Mouse (Mus musculus) heart, embryonic 15.5 days (tissue): ENCODE results near the gene Zfp784. TPM values are rescaled to one million over a fixed set of nuclear protein-coding genes. Genes with fewer than 3 reads are reported as not detected.

ENCODE experiments used
- polyA plus RNA-seq: library from polyadenylated mRNA; unstranded; fragments of >200 nt; fragmentation: Nextera tagmentation; extraction: Ambion mirVana; gene quantifications from 2 replicates; pipeline ENCODE4 v1.2.1, GENCODE M21; 2015

Gene Zfp784
- polyA plus RNA-seq, 1 experiment from 2014 or later = 5.4 TPM

Other genes with a start within 250 kb of the Zfp784 start
- gene Tmem238, start 248.8 kb downstream of the Zfp784 start, polyA plus RNA-seq = 4.2 and 5.0 TPM in 2 replicates
- 197 and 209 TPM in 2 replicates for gene Rpl28, start 245.6 kb downstream of the Zfp784 start, polyA plus RNA-seq
- 283 and 347 TPM in 2 replicates for gene Ube2s, start 225.9 kb downstream of the Zfp784 start, polyA plus RNA-seq
- gene Shisa7, start 193.8 kb downstream of the Zfp784 start, polyA plus RNA-seq = 0.05 and 0.14 TPM in 2 replicates
- gene Isoc2b, start 168.2 kb downstream of the Zfp784 start, polyA plus RNA-seq = 3.0 and 4.8 TPM in 2 replicates
- 1.3 and 1.6 TPM in 2 replicates for gene Isoc2a, start 161.3 kb downstream of the Zfp784 start, polyA plus RNA-seq
- gene Gm36210, start 131.9 kb downstream of the Zfp784 start, polyA plus RNA-seq = not detected in 2 replicates
- 2.1 and 3.0 TPM in 2 replicates for gene Zfp628, start 123.2 kb downstream of the Zfp784 start, polyA plus RNA-seq
- gene Nat14, start 116.4 kb downstream of the Zfp784 start, polyA plus RNA-seq = 4.2 and 5.3 TPM in 2 replicates
- gene Ssc5d, start 112.7 kb downstream of the Zfp784 start, polyA plus RNA-seq = 2.6 and 3.3 TPM in 2 replicates
- 4.8 and 5.3 TPM in 2 replicates for gene Sbk2, start 74.0 kb downstream of the Zfp784 start, polyA plus RNA-seq
- gene Sbk3, start 67.3 kb downstream of the Zfp784 start, polyA plus RNA-seq = 0.33 and 0.55 TPM in 2 replicates
- gene Zfp579, start 42.3 kb downstream of the Zfp784 start, polyA plus RNA-seq = 22.5 and 26.7 TPM in 2 replicates
- 11.3 and 12.1 TPM in 2 replicates for gene Zfp524, start 24.0 kb downstream of the Zfp784 start, polyA plus RNA-seq
- gene Fiz1, start 23.7 kb downstream of the Zfp784 start, polyA plus RNA-seq = 26.2 and 31.4 TPM in 2 replicates
- gene Gm44973, start 22.9 kb downstream of the Zfp784 start, polyA plus RNA-seq = 0.78 TPM in 1 of 2 replicates, not detected in the other
- gene Zfp865, start 18.1 kb downstream of the Zfp784 start, polyA plus RNA-seq = 3.3 and 5.5 TPM in 2 replicates
- 1.7 and 3.7 TPM in 2 replicates for gene Ccdc106, start 17.9 kb downstream of the Zfp784 start, polyA plus RNA-seq
- gene 4632433K11Rik, start 4.3 kb downstream of the Zfp784 start, polyA plus RNA-seq = not detected in 2 replicates
- gene Zfp580, start 13.1 kb upstream of the Zfp784 start, polyA plus RNA-seq = 14.7 and 17.2 TPM in 2 replicates
- gene U2af2, start 23.7 kb upstream of the Zfp784 start, polyA plus RNA-seq = 63.0 and 78.8 TPM in 2 replicates
- gene Epn1, start 41.8 kb upstream of the Zfp784 start, polyA plus RNA-seq = 43.1 and 57.0 TPM in 2 replicates
- gene Rfpl4, start 78.5 kb upstream of the Zfp784 start, polyA plus RNA-seq = not detected in 2 replicates
- gene Rasl2-9, start 87.5 kb upstream of the Zfp784 start, polyA plus RNA-seq = 1.3 and 1.7 TPM in 2 replicates
- gene Vmn1r55, start 111.2 kb upstream of the Zfp784 start, polyA plus RNA-seq = not detected in 2 replicates
- gene Vmn1r56, start 158.3 kb upstream of the Zfp784 start, polyA plus RNA-seq = not detected in 2 replicates
- not detected in 2 replicates for gene Vmn1r57, start 180.0 kb upstream of the Zfp784 start, polyA plus RNA-seq